Mouse (Mus musculus): ENCODE data around the gene Misp.

The Misp gene

DNA sequence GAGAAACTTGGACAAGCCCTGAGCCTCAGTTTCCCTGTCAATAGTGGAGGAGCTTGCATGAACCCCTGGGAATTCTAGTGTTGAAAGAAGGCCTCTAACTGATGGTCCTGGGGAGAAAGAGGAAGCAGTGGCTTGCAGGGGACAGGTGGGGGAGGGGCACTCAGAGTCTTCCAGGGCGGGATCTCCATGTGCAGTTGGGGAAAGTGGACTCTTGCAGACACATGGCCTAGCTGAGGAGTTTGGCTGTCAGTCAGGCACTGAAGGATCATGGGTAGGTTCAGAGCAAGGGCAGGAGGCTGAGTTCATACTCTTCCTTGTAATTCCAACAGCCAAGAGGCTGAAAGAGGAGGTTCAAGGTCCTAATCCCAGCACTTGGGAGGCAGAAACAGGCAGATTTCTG lies 56.4 kb downstream of the Misp start:
- DNase-seq, result no peak

DNA sequence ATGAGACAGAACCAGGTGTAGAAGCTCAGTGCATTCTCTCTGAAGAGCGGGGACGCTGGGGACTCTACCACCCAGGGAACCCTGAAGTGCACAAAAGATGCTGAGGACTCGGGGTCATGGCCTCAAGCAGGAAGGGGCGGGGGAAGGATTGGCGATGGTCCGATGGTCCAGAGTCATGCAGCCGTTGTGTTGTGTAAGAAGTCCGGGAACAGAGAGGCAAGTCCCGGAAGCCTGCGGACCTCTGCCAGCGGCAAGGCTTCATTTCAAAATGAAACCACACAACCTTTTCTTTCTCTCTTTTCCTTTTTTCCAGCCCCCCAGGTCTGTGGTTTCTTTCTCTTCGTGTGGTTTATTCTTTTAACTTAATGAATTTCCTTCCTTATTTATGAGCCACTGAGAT lies 57.0 kb downstream of the Misp start:
- DNase-seq, result no peak

- no peak for DNase-seq
Observed at GRCm38 (mm10) chr10:79879527-79879926, 58.7 kb downstream of the Misp start.
